Mouse (Mus musculus) forebrain, embryonic 10.5 days (tissue): ENCODE results near the gene Arpc4. TPM values are rescaled to one million over a fixed set of nuclear protein-coding genes. Genes with fewer than 3 reads are reported as not detected.

Source experiments
- microRNA-seq: library from miRNA; unstranded; fragments of <30 nt; microRNA quantifications from one replicate; pipeline ENCODE4, GENCODE M21; 2017
- polyA plus RNA-seq: library from polyadenylated mRNA; unstranded; fragments of >200 nt; fragmentation: Nextera tagmentation; extraction: Ambion mirVana; gene quantifications from 2 replicates; pipeline ENCODE4 v1.2.1, GENCODE M21; 2016

Arpc4 gene
- polyA plus RNA-seq, 1 experiment from 2014 or later = 366 TPM

Small RNAs within 50 kb of the gene (microRNA-seq; reads per million reads assigned to microRNA genes)
- gene Gm24387 = not detected

Other genes starting within 250 kb of the Arpc4 start
- 10.8 and 11.4 TPM in 2 replicates for gene Lhfpl4, start 182.7 kb upstream of the Arpc4 start, polyA plus RNA-seq
- gene Mtmr14, start 140.3 kb upstream of the Arpc4 start, polyA plus RNA-seq = 42.0 and 45.1 TPM in 2 replicates
- gene Cpne9, start 95.8 kb upstream of the Arpc4 start, polyA plus RNA-seq = 0.05 and 0.09 TPM in 2 replicates
- gene Brpf1, start 71.0 kb upstream of the Arpc4 start, polyA plus RNA-seq = 26.1 and 26.7 TPM in 2 replicates
- gene Ogg1, start 51.1 kb upstream of the Arpc4 start, polyA plus RNA-seq = 18.3 and 18.8 TPM in 2 replicates
- gene Camk1, start 34.1 kb upstream of the Arpc4 start, polyA plus RNA-seq = 33.8 and 37.4 TPM in 2 replicates
- 53.8 and 59.3 TPM in 2 replicates for gene Tada3, start 232 bp upstream of the Arpc4 start, polyA plus RNA-seq
- gene Ttll3, start 11.1 kb downstream of the Arpc4 start, polyA plus RNA-seq = 4.0 and 4.2 TPM in 2 replicates
- gene Rpusd3, start 41.2 kb downstream of the Arpc4 start, polyA plus RNA-seq = 38.3 and 40.6 TPM in 2 replicates
- not detected in 2 replicates for gene Cidec, start 57.6 kb downstream of the Arpc4 start, polyA plus RNA-seq
- 85.1 and 92.0 TPM in 2 replicates for gene Jagn1, start 64.5 kb downstream of the Arpc4 start, polyA plus RNA-seq
- gene Il17re, start 80.4 kb downstream of the Arpc4 start, polyA plus RNA-seq = 0.73 and 1.3 TPM in 2 replicates
- 2.5 and 2.7 TPM in 2 replicates for gene Il17rc, start 93.3 kb downstream of the Arpc4 start, polyA plus RNA-seq
- 31.1 and 33.2 TPM in 2 replicates for gene Creld1, start 105.2 kb downstream of the Arpc4 start, polyA plus RNA-seq
- 2.1 and 2.8 TPM in 2 replicates for gene Prrt3, start 123.8 kb downstream of the Arpc4 start, polyA plus RNA-seq
- gene Emc3, start 153.5 kb downstream of the Arpc4 start, polyA plus RNA-seq = 75.0 and 78.5 TPM in 2 replicates
- gene Fancd2, start 153.6 kb downstream of the Arpc4 start, polyA plus RNA-seq = 20.7 and 25.0 TPM in 2 replicates
- not detected in 2 replicates for gene Fancd2os, start 222.6 kb downstream of the Arpc4 start, polyA plus RNA-seq
- gene Brk1, start 226.7 kb downstream of the Arpc4 start, polyA plus RNA-seq = 200 and 203 TPM in 2 replicates
- 41.4 and 42.4 TPM in 2 replicates for gene Vhl, start 245.8 kb downstream of the Arpc4 start, polyA plus RNA-seq